Mouse (Mus musculus) inflammation-experienced regulatory T-cells, adult 6 months (primary cell): ENCODE data around the gene Taok2. TPM values are rescaled to one million over a fixed set of nuclear protein-coding genes. Genes with fewer than 3 reads are reported as not detected.
A peak's percentile ranks its signal among the peaks of the same experiment; 100 is the strongest.

Experiments used
- ATAC-seq: one replicate; pipeline ENCODE4 v1.8.0; 2017
- polyA plus RNA-seq, 3 experiments: library from polyadenylated mRNA; unstranded; fragments of 100-300 nt; shearing (Covaris generic); gene quantifications; one replicate each; pipeline ENCODE4 v1.2.1; 2017

Gene Taok2
- polyA plus RNA-seq, 3 experiments from 2014 or later = 16.8 to 20.3 (median 19.6) TPM

- ATAC-seq = no peak
These were observed 60.6 kb downstream of the Taok2 start for GRCm38 (mm10) chr7:126823940-126824339.

DNA sequence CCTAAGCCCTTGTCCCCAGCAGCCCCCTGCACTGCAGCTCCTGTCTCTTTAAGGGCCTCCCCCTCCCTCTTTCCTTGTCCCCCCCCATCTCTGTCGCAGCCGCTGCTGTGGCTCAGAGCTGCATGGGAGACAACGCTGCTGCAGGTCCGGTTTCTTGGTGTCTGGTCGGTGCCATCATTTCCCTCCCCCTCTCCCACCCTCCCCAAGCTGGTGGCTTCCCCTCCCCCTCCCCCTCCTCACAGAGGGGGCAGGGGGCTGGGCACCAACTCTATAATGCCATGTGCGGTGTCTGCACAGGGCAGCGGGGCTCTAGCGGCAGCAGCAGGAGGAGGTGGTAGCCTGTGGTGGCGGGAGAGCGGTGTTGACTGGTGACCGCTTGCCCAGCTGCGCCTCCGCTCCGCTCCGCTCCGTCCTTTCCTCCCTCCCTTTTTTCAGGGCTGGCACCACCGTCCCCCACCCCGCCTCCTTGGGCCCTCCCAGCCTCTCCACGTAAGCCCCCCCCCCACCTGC, 61.2 kb downstream of the Taok2 start:
- no peak for ATAC-seq

- ATAC-seq = no peak
These were observed 61.8 kb downstream of the Taok2 start for GRCm38 (mm10) chr7:126822741-126823140.

GRCm38 (mm10) chr7:126821835-126822511, 62.5 kb downstream of the Taok2 start:
- ATAC-seq = peak; percentile 63

- ATAC-seq = no peak
These were observed 65.7 kb downstream of the Taok2 start for GRCm38 (mm10) chr7:126818818-126819217.

DNA sequence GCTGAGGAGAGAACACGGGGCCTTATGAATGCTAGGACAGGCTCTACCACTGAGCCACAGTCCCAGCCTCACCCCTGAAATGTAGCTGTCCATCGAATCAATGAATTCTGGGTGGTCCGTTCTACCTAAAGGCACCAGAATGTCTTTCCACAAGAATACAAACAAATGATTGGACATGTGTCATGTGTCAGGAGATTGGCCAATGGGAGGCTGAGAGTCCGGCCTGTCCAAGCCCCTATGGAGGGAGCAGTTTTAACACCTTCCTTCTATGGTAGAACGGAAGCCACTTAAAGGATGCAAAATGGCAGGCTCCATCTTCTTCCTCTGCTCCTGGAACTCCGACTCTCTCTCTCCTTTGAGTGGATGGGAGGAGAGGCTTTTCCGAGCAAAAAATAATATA, 66.9 kb downstream of the Taok2 start:
- ATAC-seq = no peak

DNA sequence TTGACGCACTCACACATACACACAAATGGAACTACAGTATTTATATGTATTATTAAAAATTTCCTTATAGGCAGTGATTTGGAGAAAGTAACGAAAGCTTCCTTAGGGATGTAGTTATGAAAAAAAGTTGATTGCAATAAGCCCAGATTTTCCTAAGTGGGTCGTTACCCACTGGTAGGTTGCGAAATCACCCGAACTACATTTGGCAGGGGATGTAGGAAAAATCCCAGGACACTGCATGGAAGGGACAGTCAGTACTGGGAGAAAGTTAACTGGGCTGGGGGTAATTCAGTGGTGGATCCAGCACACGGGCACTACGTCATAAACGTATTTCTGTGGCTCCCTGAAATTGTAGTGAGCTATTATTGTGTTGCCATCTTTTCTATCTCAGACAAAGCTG, 68.0 kb downstream of the Taok2 start:
- no peak for ATAC-seq

DNA sequence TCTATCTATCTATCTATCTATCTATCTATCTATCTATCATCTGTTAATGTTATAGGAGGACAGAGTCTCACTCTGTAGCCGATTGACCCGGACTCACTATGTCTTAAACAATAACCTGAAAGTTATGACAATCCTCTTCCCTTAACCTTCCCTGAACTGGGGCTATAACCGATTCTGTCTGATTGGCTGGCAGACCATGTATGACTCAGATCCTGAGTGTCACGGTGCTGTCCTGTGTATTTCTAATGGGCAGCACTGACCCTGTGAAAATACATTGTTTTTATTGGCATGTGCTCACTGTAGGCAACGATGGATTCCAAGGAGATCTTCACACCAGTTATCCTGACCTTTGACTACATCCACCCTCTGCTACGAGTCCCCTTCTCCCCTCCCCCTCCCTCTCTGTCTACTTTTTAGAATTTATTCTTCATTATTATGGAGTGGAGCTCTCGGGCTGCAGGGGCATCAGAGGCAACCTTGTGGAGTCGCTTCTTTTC, 68.7 kb downstream of the Taok2 start:
- ATAC-seq = no peak

Other genes starting within 250 kb of the Taok2 start
- gene Sgf29, start 235.4 kb downstream of the Taok2 start, polyA plus RNA-seq = 100 to 1,000 TPM in 1 of 3 experiments, 10 to 100 TPM in 2; 46.5 to 103 (median 70.1) TPM
- gene Sult1a1, start 208.3 kb downstream of the Taok2 start, polyA plus RNA-seq = under 1 TPM in 1 of 3 experiments, not detected in 2; 0.65 TPM
- 100 to 1,000 TPM in 2 of 3 experiments, 10 to 100 TPM in 1; 89.3 to 196 (median 149) TPM for gene Bola2, start 189.3 kb downstream of the Taok2 start, polyA plus RNA-seq
- 10 to 100 TPM; 11.7 to 18.2 (median 13.3) TPM for gene Slx1b, start 188.9 kb downstream of the Taok2 start, polyA plus RNA-seq
- 1,000 to 10,000 TPM; 2,119 to 2,488 (median 2,393) TPM for gene Coro1a, start 176.9 kb downstream of the Taok2 start, polyA plus RNA-seq
- 10 to 100 TPM; 15.9 to 20.8 (median 17.2) TPM for gene Mapk3, start 125.1 kb downstream of the Taok2 start, polyA plus RNA-seq
- 100 to 1,000 TPM in 2 of 3 experiments, 10 to 100 TPM in 1; 97.0 to 604 (median 276) TPM for gene Gdpd3, start 118.4 kb downstream of the Taok2 start, polyA plus RNA-seq
- 100 to 1,000 TPM in 1 of 3 experiments, 10 to 100 TPM in 2; 51.9 to 107 (median 70.2) TPM for gene Ypel3, start 107.7 kb downstream of the Taok2 start, polyA plus RNA-seq
- gene Tbx6, start 103.2 kb downstream of the Taok2 start, polyA plus RNA-seq = 1 to 10 TPM; 2.1 to 3.9 (median 3.7) TPM
- gene Ppp4c, start 92.2 kb downstream of the Taok2 start, polyA plus RNA-seq = 100 to 1,000 TPM; 118 to 168 (median 129) TPM
- gene Fam57b, start 87.0 kb downstream of the Taok2 start, polyA plus RNA-seq = not detected
- gene 4930451I11Rik, start 53.1 kb downstream of the Taok2 start, polyA plus RNA-seq = not detected
- gene Doc2a, start 37.3 kb downstream of the Taok2 start, polyA plus RNA-seq = not detected
- 10 to 100 TPM; 11.2 to 19.3 (median 18.2) TPM for gene Hirip3, start 22.7 kb downstream of the Taok2 start, polyA plus RNA-seq
- gene Ino80e, start 22.3 kb downstream of the Taok2 start, polyA plus RNA-seq = 10 to 100 TPM; 63.0 to 88.4 (median 68.7) TPM
- gene Tmem219, start 38.2 kb upstream of the Taok2 start, polyA plus RNA-seq = 10 to 100 TPM; 36.8 to 69.8 (median 47.7) TPM
- 1 to 10 TPM; 6.1 to 7.9 (median 6.3) TPM for gene Kctd13, start 44.2 kb upstream of the Taok2 start, polyA plus RNA-seq
- under 1 TPM in 1 of 3 experiments, not detected in 2; 0.34 TPM for gene Asphd1, start 64.9 kb upstream of the Taok2 start, polyA plus RNA-seq
- gene Sez6l2, start 65.9 kb upstream of the Taok2 start, polyA plus RNA-seq = under 1 TPM; 0.69 to 0.87 (median 0.77) TPM
- gene Cdipt, start 91.2 kb upstream of the Taok2 start, polyA plus RNA-seq = 100 to 1,000 TPM; 104 to 127 (median 115) TPM
- gene Cdiptos, start 91.4 kb upstream of the Taok2 start, polyA plus RNA-seq = 1 to 10 TPM in 2 of 3 experiments, under 1 TPM in 1; 0.91 to 1.8 (median 1.3) TPM
- 10 to 100 TPM; 15.2 to 19.7 (median 16.2) TPM for gene Mvp, start 129.9 kb upstream of the Taok2 start, polyA plus RNA-seq
- gene Pagr1b, start 131.8 kb upstream of the Taok2 start, polyA plus RNA-seq = not detected
- 10 to 100 TPM; 34.7 to 44.5 (median 42.6) TPM for gene Pagr1a, start 132.6 kb upstream of the Taok2 start, polyA plus RNA-seq
- 10 to 100 TPM; 42.5 to 62.2 (median 46.4) TPM for gene Gm42742, start 136.4 kb upstream of the Taok2 start, polyA plus RNA-seq
- gene Prrt2, start 136.5 kb upstream of the Taok2 start, polyA plus RNA-seq = 1 to 10 TPM in 1 of 3 experiments, under 1 TPM in 1, not detected in 1; 0.97 to 1.1 TPM
- 10 to 100 TPM; 18.6 to 22.4 (median 21.4) TPM for gene Maz, start 142.3 kb upstream of the Taok2 start, polyA plus RNA-seq
- 10 to 100 TPM; 11.7 to 94.2 (median 13.8) TPM for gene Kif22, start 157.8 kb upstream of the Taok2 start, polyA plus RNA-seq
- gene Zg16, start 202.6 kb upstream of the Taok2 start, polyA plus RNA-seq = 1 to 10 TPM in 1 of 3 experiments, not detected in 2; 1.6 TPM
- gene AI467606, start 206.7 kb upstream of the Taok2 start, polyA plus RNA-seq = 100 to 1,000 TPM; 248 to 287 (median 263) TPM
- gene Qprt, start 237.5 kb upstream of the Taok2 start, polyA plus RNA-seq = 10 to 100 TPM in 2 of 3 experiments, 1 to 10 TPM in 1; 7.8 to 15.5 (median 15.0) TPM